ENCODE assay signal across 8 mouse cellular contexts in genomic region chr10:128149592-128149991, GRCm38 (mm10). TPM values are rescaled to one million over a fixed set of nuclear protein-coding genes. Genes with fewer than 3 reads are reported as not detected.
A peak's percentile ranks its signal among the peaks of the same experiment; 100 is the strongest.
DNase-seq lines count a peak whose midpoint lies in the region; ATAC-seq lines count a peak whose summit lies in the region.

No protein-coding gene starts in this region.

- peak; percentile 64 for DNase-seq in hindbrain, embryonic 10.5 days (ENCODE audit: low spot score)
- DNase-seq in embryo, embryonic 11 days, result peak; percentile 80
- peak; percentile 95 for DNase-seq in heart, embryonic 10.5 days (ENCODE audit: low spot score)
- peak; percentile 92 for DNase-seq in kidney, postnatal 10 days
- peak; percentile 34 for DNase-seq in splenic B cell, adult 2 months (ENCODE audit: low read depth, low spot score)
- DNase-seq in cerebellum, postnatal 36 days, result no peak

- peaks cover 9% of the 10 kb centered on the region; the same call in 1 of the 2 replicates for H3K4me1 ChIP-seq in hindbrain, embryonic 10.5 days (replicated peaks)
- 0 out of 2 replicates have a peak, but pooled peaks cover 2% of the 10 kb centered on the region for H3K4me1 ChIP-seq in hindbrain, embryonic 16.5 days (ENCODE audit: control insufficient read depth, insufficient read depth, low read depth, low read length)
- peaks cover 13% of the 10 kb centered on the region for H3K4me1 ChIP-seq in heart, embryonic 10.5 days

- peak overlapping the region; percentile 74 for H3K27ac ChIP-seq in hindbrain, embryonic 10.5 days
- H3K27ac ChIP-seq in hindbrain, embryonic 16.5 days (ENCODE audit: low read depth, low read length), result no peak overlapping the region
- peak overlapping the region; percentile 83 for H3K27ac ChIP-seq in heart, embryonic 10.5 days

- 3% methylated on average over 5 of the region's 5 CpGs for WGBS in hindbrain, embryonic 10.5 days
- WGBS in hindbrain, embryonic 16.5 days, result 4% methylated on average over 5 of the region's 5 CpGs
- WGBS in heart, embryonic 10.5 days, result 5% methylated on average over 5 of the region's 5 CpGs

- H3K4me3 ChIP-seq in hindbrain, embryonic 10.5 days, result peak overlapping the region; percentile 19; the same call in 1 of the 2 replicates
- H3K4me3 ChIP-seq in hindbrain, embryonic 16.5 days (ENCODE audit: low read length), result no peak overlapping the region
- H3K4me3 ChIP-seq in heart, embryonic 10.5 days, result peak overlapping the region; percentile 41

- H3K36me3 ChIP-seq in hindbrain, embryonic 10.5 days, result peaks cover 32% of the 10 kb centered on the region
- H3K36me3 ChIP-seq in hindbrain, embryonic 16.5 days (ENCODE audit: control insufficient read depth, insufficient read depth, low read length), result no peaks in the 10 kb centered on the region
- peaks cover 43% of the 10 kb centered on the region for H3K36me3 ChIP-seq in heart, embryonic 10.5 days
- H3K36me3 ChIP-seq in splenic B cell, adult 2 months (ENCODE audit: control insufficient read depth, insufficient read depth, low read length, poor library complexity, severe bottlenecking), result no peaks in the 10 kb centered on the region

- H3K27me3 ChIP-seq in hindbrain, embryonic 10.5 days (ENCODE audit: insufficient read depth, poor library complexity, severe bottlenecking), result no peaks in the 10 kb centered on the region
- no peaks in the 10 kb centered on the region for H3K27me3 ChIP-seq in hindbrain, embryonic 16.5 days (replicated peaks; ENCODE audit: control insufficient read depth, insufficient read depth, low read length)
- no peaks in the 10 kb centered on the region for H3K27me3 ChIP-seq in heart, embryonic 10.5 days (ENCODE audit: insufficient read depth, poor library complexity, severe bottlenecking)
- H3K27me3 ChIP-seq in splenic B cell, adult 2 months (ENCODE audit: control insufficient read depth, insufficient read depth, low read length, poor library complexity, severe bottlenecking), result no peaks in the 10 kb centered on the region

- no peak overlapping the region for H3K9ac ChIP-seq in hindbrain, embryonic 16.5 days (ENCODE audit: low read depth, low read length)

- no peaks in the 10 kb centered on the region for H3K9me3 ChIP-seq in hindbrain, embryonic 10.5 days
- no peaks in the 10 kb centered on the region for H3K9me3 ChIP-seq in hindbrain, embryonic 16.5 days (ENCODE audit: control insufficient read depth, low read length)
- H3K9me3 ChIP-seq in heart, embryonic 10.5 days, result no peaks in the 10 kb centered on the region

- ATAC-seq in hindbrain, embryonic 16.5 days, result no peak; the same call in 1 of the 2 replicates
- peak; percentile 95 for ATAC-seq in megakaryocyte, adult 5-6 weeks (ENCODE audit: poor library complexity, severe bottlenecking)

- H3K4me2 ChIP-seq in hindbrain, embryonic 16.5 days (ENCODE audit: low read length), result no peak overlapping the region

RNA-seq across cellular contexts. Expression of gene Rbms2, which starts 30.5 kb away (rescaled TPM):
- 25.7 and 28.6 TPM in 2 replicates for polyA plus RNA-seq in hindbrain, embryonic 10.5 days (2016; fragmentation: Nextera tagmentation; extraction: Ambion mirVana)
- polyA plus RNA-seq in hindbrain, embryonic 16.5 days (2015; fragmentation: Nextera tagmentation; extraction: Ambion mirVana), result 8.2 and 10.7 TPM in 2 replicates
- 32.5 and 38.6 TPM in 2 replicates for polyA plus RNA-seq in heart, embryonic 10.5 days (2016; fragmentation: Nextera tagmentation; extraction: Ambion mirVana)
- 2.9 and 4.0 TPM in 2 replicates for total RNA-seq in megakaryocyte, adult 5-6 weeks (2015)
- total RNA-seq in megakaryocyte, adult 5-6 weeks (2017), result 1.5 and 5.4 TPM in 2 replicates

RNA-seq across cellular contexts. Expression of gene Gls2, which starts 44.7 kb away (rescaled TPM):
- 0.57 and 0.93 TPM in 2 replicates for polyA plus RNA-seq in hindbrain, embryonic 10.5 days (2016; fragmentation: Nextera tagmentation; extraction: Ambion mirVana)
- polyA plus RNA-seq in hindbrain, embryonic 16.5 days (2015; fragmentation: Nextera tagmentation; extraction: Ambion mirVana), result 1.8 and 2.4 TPM in 2 replicates
- 0.86 and 1.1 TPM in 2 replicates for polyA plus RNA-seq in heart, embryonic 10.5 days (2016; fragmentation: Nextera tagmentation; extraction: Ambion mirVana)
- total RNA-seq in megakaryocyte, adult 5-6 weeks (2015), result 0.71 TPM in 1 of 2 replicates, not detected in the other
- not detected in 2 replicates for total RNA-seq in megakaryocyte, adult 5-6 weeks (2017)

RNA-seq across cellular contexts. Expression of gene Baz2a, which starts 58.2 kb away (rescaled TPM):
- 16.2 and 17.0 TPM in 2 replicates for polyA plus RNA-seq in hindbrain, embryonic 10.5 days (2016; fragmentation: Nextera tagmentation; extraction: Ambion mirVana)
- 6.9 and 7.3 TPM in 2 replicates for polyA plus RNA-seq in hindbrain, embryonic 16.5 days (2015; fragmentation: Nextera tagmentation; extraction: Ambion mirVana)
- polyA plus RNA-seq in heart, embryonic 10.5 days (2016; fragmentation: Nextera tagmentation; extraction: Ambion mirVana), result 10.1 and 12.0 TPM in 2 replicates
- 51.3 and 53.5 TPM in 2 replicates for total RNA-seq in megakaryocyte, adult 5-6 weeks (2015)
- 21.3 and 27.4 TPM in 2 replicates for total RNA-seq in megakaryocyte, adult 5-6 weeks (2017)

Comparison
In these comparisons a context has a peak if more than half of its experiments do, and no peak if none do; other contexts are left out.
1. DNase-seq: peak in hindbrain, embryonic 10.5 days (single experiment), embryo, embryonic 11 days (single experiment), heart, embryonic 10.5 days (single experiment), kidney, postnatal 10 days (single experiment) and splenic B cell, adult 2 months (single experiment); none in cerebellum, postnatal 36 days (0 of 2).